In the genomic region with DNA sequence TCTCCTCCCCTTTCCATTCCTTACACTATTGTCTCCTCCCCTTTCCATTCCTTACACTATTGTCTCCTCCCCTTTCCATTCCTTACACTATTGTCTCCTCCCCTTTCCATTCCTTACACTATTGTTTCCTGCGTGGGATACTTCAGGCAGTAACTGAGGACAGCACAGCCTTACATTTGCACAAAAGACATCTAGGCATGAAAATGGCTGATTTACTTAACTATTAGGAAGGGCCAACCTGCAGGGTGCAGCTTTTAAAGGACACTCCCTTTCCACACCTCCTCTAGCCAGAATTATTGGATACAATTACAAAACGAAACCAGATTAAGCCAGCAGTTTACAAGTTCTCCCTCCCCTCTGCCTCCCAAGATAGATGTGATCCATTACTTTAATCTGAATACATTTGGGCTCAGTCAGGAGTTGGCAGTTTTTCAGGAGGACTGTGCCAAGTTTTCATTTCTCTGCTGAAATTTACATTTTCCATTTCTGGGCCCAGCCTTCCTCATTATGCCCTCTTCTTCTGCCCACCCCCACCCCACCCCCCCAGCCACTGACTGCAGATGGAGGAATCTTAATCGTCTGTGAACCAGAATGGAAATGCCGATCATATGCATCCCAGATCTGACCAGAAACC, we compare ENCODE assay signal across 10 mouse cellular contexts. TPM values are rescaled to one million over a fixed set of nuclear protein-coding genes. Genes with fewer than 3 reads are reported as not detected.
DNase-seq lines count a peak whose midpoint lies in the region; ATAC-seq lines count a peak whose summit lies in the region.
"Had no signal": no experiment of that assay in that cellular context is flagged by ENCODE, and none has a peak within 500 bp of the region (broad histone marks: within the 10 kb centered on the region; RNA-seq: fewer than 3 reads in every experiment).

No protein-coding gene starts in this region.

- no peaks in the 10 kb centered on the region for H3K4me1 ChIP-seq in midbrain, embryonic 16.5 days (ENCODE audit: control insufficient read depth, insufficient read depth, low read length)
- H3K4me1 ChIP-seq in midbrain, embryonic 10.5 days = peaks cover 3% of the 10 kb centered on the region; the same call in 1 of the 2 replicates
- H3K4me1 ChIP-seq in stomach, embryonic 16.5 days (ENCODE audit: control insufficient read depth, insufficient read depth, low read length) = peaks cover 15% of the 10 kb centered on the region; the same call in 1 of the 2 replicates

- H3K27ac ChIP-seq in midbrain, embryonic 16.5 days (ENCODE audit: low read length) = 0 out of 2 replicates have a peak overlapping the region, but pooled peaks have one; percentile 31
- H3K27ac ChIP-seq in midbrain, embryonic 10.5 days (replicated peaks) = no peak overlapping the region
- peak overlapping the region; percentile 62 for H3K27ac ChIP-seq in stomach, embryonic 16.5 days (ENCODE audit: low read length)
- H3K27ac ChIP-seq: heart, embryonic 15.5 days; liver, embryonic 14.5 days had no signal

- H3K36me3 ChIP-seq in midbrain, embryonic 16.5 days (ENCODE audit: control insufficient read depth, insufficient read depth, low read length) = no peaks in the 10 kb centered on the region
- no peaks in the 10 kb centered on the region for H3K36me3 ChIP-seq in midbrain, embryonic 10.5 days
- H3K36me3 ChIP-seq in stomach, embryonic 16.5 days (ENCODE audit: control insufficient read depth, insufficient read depth, low read length) = no peaks in the 10 kb centered on the region
- H3K36me3 ChIP-seq: heart, embryonic 15.5 days had no signal

- no peak overlapping the region for H3K4me2 ChIP-seq in midbrain, embryonic 16.5 days (ENCODE audit: low read length)
- H3K4me2 ChIP-seq in stomach, embryonic 16.5 days (ENCODE audit: low read depth, low read length) = peak overlapping the region; percentile 7
- H3K4me2 ChIP-seq: heart, embryonic 15.5 days had no signal

- 44% methylated on average over 4 of the region's 4 CpGs for WGBS in midbrain, embryonic 16.5 days
- WGBS in midbrain, embryonic 10.5 days = 81% methylated on average over 4 of the region's 4 CpGs
- 38% methylated on average over 4 of the region's 4 CpGs for WGBS in stomach, embryonic 16.5 days

- no peaks in the 10 kb centered on the region for H3K27me3 ChIP-seq in midbrain, embryonic 16.5 days (ENCODE audit: control insufficient read depth, insufficient read depth, low read depth, low read length)
- H3K27me3 ChIP-seq in midbrain, embryonic 10.5 days (ENCODE audit: low read depth, poor library complexity, severe bottlenecking) = no peaks in the 10 kb centered on the region
- no peaks in the 10 kb centered on the region for H3K27me3 ChIP-seq in stomach, embryonic 16.5 days (ENCODE audit: control insufficient read depth, insufficient read depth, low read length)
- H3K27me3 ChIP-seq: heart, embryonic 15.5 days had no signal

- H3K9ac ChIP-seq in midbrain, embryonic 16.5 days (ENCODE audit: low read depth, low read length) = no peak overlapping the region
- H3K9ac ChIP-seq in stomach, embryonic 16.5 days (ENCODE audit: low read length) = no peak overlapping the region
- H3K9ac ChIP-seq: heart, embryonic 15.5 days; liver, embryonic 14.5 days had no signal

- peak; percentile 52 to 62 for DNase-seq in cerebellum, postnatal 10 days
- DNase-seq in cerebellum, adult 18-20 months = no peak
- DNase-seq in midbrain, embryonic 10.5 days (ENCODE audit: low spot score) = no peak
- DNase-seq in layer of hippocampus, postnatal 10 days (ENCODE audit: low spot score in 2 of 2) = peak; percentile 47 to 58

- ATAC-seq in midbrain, embryonic 16.5 days = no peak
- ATAC-seq in stomach, embryonic 16.5 days (ENCODE audit: insufficient read depth, low FRiP score) = peak; percentile 69; the same call in 1 of the 2 replicates
- no peak for ATAC-seq in granulocyte monocyte progenitor cell, adult 5-6 weeks (replicated peaks; ENCODE audit: poor library complexity, severe bottlenecking)
- no peak for ATAC-seq in CD4-positive, CD25-positive, alpha-beta regulatory T cell, adult 4 months

- no peak overlapping the region for H3K4me3 ChIP-seq in midbrain, embryonic 16.5 days (ENCODE audit: low read depth, low read length)
- H3K4me3 ChIP-seq in midbrain, embryonic 10.5 days = no peak overlapping the region
- H3K4me3 ChIP-seq in stomach, embryonic 16.5 days (replicated peaks; ENCODE audit: low read length) = no peak overlapping the region
- H3K4me3 ChIP-seq: heart, embryonic 15.5 days had no signal

- H3K9me3 ChIP-seq in midbrain, embryonic 16.5 days (replicated peaks; ENCODE audit: control insufficient read depth, low read length, poor library complexity, severe bottlenecking) = no peaks in the 10 kb centered on the region
- no peaks in the 10 kb centered on the region for H3K9me3 ChIP-seq in midbrain, embryonic 10.5 days (replicated peaks)
- H3K9me3 ChIP-seq in stomach, embryonic 16.5 days (replicated peaks; ENCODE audit: control insufficient read depth, low read length) = no peaks in the 10 kb centered on the region
- H3K9me3 ChIP-seq: heart, embryonic 15.5 days had no signal

RNA-seq across cellular contexts. Expression of gene Fam126a, which starts 15.6 kb away (rescaled TPM):
- 29.8 and 32.0 TPM in 2 replicates for polyA plus RNA-seq in midbrain, embryonic 16.5 days (2015; fragmentation: Nextera tagmentation; extraction: Ambion mirVana)
- polyA plus RNA-seq in midbrain, embryonic 10.5 days (2016; fragmentation: Nextera tagmentation; extraction: Ambion mirVana) = 24.6 and 26.7 TPM in 2 replicates
- 10 to 100 TPM; 38.9 to 40.4 TPM for total RNA-seq in layer of hippocampus, postnatal 10 days (2021)
- 15.7 and 19.1 TPM in 2 replicates for polyA plus RNA-seq in stomach, embryonic 16.5 days (2015; fragmentation: Nextera tagmentation; extraction: Ambion mirVana)
- 11.3 and 15.1 TPM in 2 replicates for total RNA-seq in granulocyte monocyte progenitor cell, adult 5-6 weeks (2014; fragmentation: Nextera tagmentation)
- 10.6 and 16.3 TPM in 2 replicates for total RNA-seq in granulocyte monocyte progenitor cell, adult 5-6 weeks (2017)
- polyA plus RNA-seq in CD4-positive, CD25-positive, alpha-beta regulatory T cell, adult 4 months (2017; shearing (Covaris generic)) = 1 to 10 TPM; 8.7 TPM

RNA-seq across cellular contexts. Expression of gene Klhl7, which starts 54.3 kb away (rescaled TPM):
- polyA plus RNA-seq in midbrain, embryonic 16.5 days (2015; fragmentation: Nextera tagmentation; extraction: Ambion mirVana) = 164 and 177 TPM in 2 replicates
- polyA plus RNA-seq in midbrain, embryonic 10.5 days (2016; fragmentation: Nextera tagmentation; extraction: Ambion mirVana) = 70.6 and 84.1 TPM in 2 replicates
- 100 to 1,000 TPM; 128 to 135 TPM for total RNA-seq in layer of hippocampus, postnatal 10 days (2021)
- polyA plus RNA-seq in stomach, embryonic 16.5 days (2015; fragmentation: Nextera tagmentation; extraction: Ambion mirVana) = 46.4 and 52.3 TPM in 2 replicates
- 10.5 and 21.3 TPM in 2 replicates for total RNA-seq in granulocyte monocyte progenitor cell, adult 5-6 weeks (2014; fragmentation: Nextera tagmentation)
- 14.5 and 17.8 TPM in 2 replicates for total RNA-seq in granulocyte monocyte progenitor cell, adult 5-6 weeks (2017)
- 10 to 100 TPM; 11.9 to 12.8 TPM for polyA plus RNA-seq in CD4-positive, CD25-positive, alpha-beta regulatory T cell, adult 4 months (2017; shearing (Covaris generic))

Comparison
In these comparisons a context has a peak if more than half of its experiments do, and no peak if none do; other contexts are left out.
1. DNase-seq: peak in cerebellum, postnatal 10 days (2 of 2) and layer of hippocampus, postnatal 10 days (2 of 2); none in cerebellum, adult 18-20 months (0 of 2) and midbrain, embryonic 10.5 days (single experiment).